Mouse (Mus musculus) 3134 (cell line): ENCODE results near the gene Prodh2.

Source experiments
- DNase-seq: peaks from one replicate; pipeline ENCODE4 v3.0.0-alpha.2; 2011; ENCODE audit warnings: low spot score; ENCODE audit not compliant: insufficient read length; ENCODE audit errors: extremely low read depth

The Prodh2 gene

DNA sequence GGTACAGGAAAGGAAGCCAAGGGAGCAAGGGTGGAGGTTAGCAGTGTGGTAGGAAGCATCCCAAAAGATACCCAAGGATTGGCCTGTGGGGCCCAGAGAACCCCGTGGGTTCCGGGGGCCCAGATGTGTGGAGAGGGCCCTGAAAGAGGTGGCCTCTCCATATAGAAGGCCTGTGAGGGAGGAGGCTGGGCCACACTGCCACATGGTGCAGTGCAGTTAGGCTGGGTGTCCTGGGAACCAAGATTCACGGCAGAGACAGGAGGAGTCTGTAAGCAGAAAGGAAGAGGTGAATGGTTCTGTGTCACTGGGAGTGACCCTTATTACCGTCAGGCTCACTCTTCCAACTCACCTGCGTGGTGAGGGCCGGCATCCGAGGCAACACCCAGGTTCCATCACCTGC is 47.1 kb downstream of the Prodh2 start:
- DNase-seq: no peak

- DNase-seq: no peak
Measured at GRCm38 (mm10) chr7:30544327-30544726, 50.9 kb downstream of the Prodh2 start.

- DNase-seq: no peak
Measured at GRCm38 (mm10) chr7:30549880-30550279, 56.5 kb downstream of the Prodh2 start.

DNA sequence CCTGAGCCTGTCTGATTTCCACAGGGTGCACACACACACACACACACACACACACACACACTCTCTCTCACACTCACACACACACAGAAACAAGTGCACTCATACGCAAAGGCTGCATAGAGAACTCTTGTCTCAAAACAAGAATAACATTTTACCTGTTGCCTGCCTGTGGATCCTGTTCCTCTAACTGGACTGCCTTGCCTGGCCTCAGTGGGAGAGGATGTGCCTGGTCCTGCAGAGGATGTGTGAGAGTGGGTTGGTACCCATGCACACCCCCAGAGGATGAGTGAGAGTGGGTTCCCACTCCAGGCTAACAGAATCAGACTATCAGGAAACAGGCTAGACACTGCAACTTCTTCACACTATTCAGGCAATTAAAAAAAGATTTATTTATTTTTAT is 57.2 kb downstream of the Prodh2 start:
- no peak for DNase-seq

DNA sequence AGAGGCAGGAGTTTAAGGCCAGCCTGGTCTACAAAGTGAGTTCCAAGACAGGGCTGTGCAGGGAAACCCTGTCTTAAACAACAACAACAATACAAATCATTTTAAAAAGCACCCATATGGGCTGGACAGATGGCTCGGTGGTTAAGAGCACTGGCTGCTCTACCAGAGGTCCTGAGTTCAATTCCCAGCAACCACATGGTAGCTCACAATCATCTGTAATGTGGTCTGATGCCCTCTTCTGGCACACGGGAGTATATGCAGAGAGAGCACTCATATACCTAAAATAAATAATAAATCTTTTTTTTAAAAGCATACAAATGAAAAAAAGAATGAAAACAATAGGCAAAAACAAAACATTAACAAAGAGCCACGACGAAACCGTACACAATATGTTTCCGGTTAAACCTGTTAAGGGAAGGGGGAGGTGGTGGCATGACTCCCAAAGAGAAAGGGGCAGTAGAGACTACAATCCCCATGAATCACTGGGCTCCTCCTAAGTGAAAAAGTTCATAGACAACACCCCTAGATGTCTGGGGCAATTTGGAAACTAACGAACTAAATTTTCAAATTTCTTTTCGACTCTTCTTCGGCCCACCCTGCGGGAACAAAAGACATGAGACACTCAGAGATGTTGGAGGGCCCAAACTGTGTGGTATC is 58.2 kb downstream of the Prodh2 start:
- no peak for DNase-seq

DNA sequence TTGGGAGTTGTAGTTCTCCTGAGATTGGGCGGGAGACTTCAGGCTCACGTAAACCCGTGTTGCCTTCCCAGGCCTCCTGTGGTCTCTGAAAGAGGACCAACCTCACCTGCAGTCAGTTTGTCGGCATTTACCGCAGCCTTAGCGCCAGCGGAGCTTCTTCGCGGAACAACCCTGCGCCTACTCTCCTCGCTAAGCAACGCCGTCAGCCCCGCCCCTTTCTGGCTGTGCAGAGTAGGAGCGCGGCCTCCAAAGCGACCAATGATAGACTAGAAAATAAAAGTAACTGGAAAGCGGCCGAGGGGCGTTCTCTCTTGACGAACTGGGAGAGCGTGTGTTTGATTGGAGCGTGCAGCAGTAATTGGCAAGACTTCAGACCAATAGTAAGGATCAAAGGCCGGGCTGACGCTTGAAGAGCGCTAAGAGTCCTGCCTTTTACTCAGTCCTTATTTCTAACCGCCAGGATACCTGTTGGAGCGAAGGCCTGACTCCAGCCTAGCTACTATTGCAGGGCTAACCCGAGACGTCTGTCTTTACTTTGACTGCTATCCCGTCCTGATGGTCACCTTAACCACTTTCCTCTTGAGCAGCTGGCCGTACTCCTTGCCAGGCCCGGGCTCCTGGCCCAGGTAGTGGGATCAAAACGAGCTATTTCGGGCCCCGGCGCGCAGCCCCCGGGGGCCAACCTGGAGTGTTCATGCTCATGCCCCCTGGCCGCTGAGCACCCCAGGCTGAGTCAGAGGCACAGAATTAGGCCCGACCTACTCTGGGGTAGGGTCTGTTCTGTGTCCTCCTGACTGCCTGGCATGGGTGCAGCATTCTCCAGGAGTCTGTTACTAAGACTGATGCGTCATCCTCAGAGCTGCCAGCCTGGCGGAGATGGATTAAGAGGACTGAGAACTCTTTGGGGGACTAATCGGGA is 58.9 kb downstream of the Prodh2 start, which contains the start of the genes Hspb6 and Proser3:
Gene Hspb6, plus strand, starts transcription at position 77 of the 919 bp plus-strand sequence.
Gene Proser3, minus strand, starts transcription at position 198 of the 919 bp plus-strand sequence.
- peak; percentile 93 for DNase-seq

DNA sequence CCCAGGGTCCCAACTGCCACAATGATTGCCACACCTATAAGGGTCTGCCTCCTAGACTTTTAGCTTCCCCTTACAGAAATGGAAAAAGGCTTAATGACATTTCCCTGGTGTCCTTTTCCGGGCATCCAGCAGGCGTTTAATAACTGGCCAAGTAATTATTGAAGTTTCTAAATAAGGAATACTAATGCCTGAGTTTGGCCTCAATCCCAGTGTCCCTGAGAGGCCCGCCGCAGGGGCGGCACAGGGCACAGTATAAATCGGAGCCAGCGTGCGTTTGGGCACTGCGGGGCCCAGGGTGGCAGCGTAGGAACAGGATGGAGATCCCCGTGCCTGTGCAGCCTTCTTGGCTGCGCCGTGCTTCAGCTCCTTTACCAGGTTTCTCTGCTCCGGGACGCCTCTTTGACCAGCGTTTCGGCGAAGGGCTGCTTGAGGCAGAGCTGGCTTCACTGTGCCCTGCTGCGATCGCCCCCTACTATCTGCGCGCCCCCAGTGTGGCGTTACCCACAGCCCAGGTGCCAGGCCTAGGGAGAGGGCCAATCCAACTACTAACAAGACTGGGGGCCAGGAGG is 59.7 kb downstream of the Prodh2 start:
- DNase-seq: peak; percentile 77

DNA sequence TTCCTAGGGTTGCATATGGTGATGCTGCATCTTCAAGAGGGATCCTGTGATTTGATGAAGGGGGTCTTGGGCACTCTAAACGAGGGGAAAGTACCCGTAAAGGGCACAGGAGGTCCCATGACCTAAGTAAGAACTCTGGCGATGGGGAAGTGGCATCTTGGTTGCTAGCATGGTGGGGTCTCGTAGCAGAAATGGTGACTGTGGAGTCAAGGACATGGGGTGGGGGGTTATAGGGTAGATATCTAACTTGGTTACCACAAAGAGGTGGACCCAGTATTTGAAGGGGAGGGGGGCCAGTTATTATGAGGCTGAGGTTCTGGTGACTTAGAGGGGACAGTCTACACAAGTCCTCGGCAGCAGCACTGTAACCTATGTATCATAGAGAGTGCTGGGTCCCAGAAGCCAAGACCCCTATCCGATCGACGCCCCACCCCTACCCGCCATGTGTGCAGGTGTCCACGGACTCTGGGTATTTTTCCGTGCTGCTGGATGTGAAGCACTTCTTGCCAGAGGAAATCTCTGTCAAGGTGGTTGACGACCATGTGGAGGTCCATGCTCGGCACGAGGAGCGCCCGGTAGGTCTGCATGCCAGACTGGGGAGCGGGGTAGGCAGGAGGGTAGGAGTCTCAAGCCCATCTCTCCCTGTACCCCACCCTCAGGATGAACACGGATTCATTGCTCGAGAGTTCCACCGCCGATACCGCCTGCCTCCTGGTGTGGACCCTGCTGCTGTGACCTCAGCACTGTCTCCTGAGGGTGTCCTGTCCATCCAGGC is 60.6 kb downstream of the Prodh2 start:
- peak; percentile 29 for DNase-seq

DNA sequence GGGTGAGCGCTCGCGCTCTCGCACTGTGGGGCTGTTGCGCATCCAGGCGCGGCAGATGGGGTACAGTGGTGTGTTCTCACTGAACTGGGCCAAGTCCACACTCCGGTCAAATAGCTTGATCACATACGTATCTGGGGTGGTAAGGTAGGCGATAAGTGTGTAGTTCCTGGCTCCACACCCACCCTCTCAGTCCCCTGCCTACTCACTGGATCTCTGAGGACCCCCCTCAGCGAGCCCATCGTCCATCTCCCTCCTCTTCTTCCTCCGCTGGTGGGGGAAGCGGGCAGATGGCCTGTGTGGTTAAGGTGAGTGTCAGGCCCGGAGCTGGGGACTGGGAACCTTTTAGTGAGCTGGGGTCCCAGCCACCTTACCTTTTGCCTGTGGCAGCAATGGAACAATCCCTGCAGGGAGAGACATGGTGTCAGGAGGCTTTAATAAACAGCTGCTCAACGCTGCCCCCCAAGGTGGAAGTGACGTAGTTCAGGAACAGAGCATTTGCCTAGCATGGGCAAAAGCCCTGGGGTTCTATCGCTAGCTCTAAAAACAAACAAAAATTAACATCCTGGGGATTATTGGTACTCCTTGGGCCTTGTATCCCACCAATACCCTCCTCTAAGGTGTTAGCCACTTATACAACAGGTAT is 63.6 kb downstream of the Prodh2 start:
- DNase-seq: no peak

DNA sequence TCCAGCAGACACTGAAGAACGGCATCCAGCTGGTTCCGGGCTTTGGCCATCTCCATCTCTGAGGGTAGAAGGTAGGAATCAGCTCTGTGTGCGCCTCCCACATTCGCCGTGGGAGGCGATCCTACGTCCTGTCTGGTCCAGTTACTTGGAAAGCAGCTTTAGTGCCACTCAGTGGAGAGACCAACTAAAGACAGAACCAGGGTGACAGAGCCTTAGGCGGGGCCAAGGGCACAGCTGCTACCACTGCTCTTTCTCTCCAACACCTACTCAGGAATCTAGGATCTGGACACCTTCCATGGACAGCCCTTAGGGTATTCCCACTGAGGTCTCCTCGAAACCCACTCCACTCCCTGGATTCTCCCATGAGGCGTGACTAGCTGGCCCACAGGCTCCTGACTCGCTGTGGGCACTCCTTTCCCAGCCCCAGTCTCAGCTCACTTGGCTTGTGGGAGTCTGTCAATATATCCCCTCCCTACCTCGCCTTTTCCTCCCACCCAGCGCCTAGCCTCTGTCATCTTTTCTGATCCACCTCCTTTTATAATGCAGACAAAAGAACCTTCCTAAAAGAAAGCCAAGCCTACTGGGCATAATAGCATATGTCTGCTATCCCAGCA is 64.6 kb downstream of the Prodh2 start:
- no peak for DNase-seq

DNA sequence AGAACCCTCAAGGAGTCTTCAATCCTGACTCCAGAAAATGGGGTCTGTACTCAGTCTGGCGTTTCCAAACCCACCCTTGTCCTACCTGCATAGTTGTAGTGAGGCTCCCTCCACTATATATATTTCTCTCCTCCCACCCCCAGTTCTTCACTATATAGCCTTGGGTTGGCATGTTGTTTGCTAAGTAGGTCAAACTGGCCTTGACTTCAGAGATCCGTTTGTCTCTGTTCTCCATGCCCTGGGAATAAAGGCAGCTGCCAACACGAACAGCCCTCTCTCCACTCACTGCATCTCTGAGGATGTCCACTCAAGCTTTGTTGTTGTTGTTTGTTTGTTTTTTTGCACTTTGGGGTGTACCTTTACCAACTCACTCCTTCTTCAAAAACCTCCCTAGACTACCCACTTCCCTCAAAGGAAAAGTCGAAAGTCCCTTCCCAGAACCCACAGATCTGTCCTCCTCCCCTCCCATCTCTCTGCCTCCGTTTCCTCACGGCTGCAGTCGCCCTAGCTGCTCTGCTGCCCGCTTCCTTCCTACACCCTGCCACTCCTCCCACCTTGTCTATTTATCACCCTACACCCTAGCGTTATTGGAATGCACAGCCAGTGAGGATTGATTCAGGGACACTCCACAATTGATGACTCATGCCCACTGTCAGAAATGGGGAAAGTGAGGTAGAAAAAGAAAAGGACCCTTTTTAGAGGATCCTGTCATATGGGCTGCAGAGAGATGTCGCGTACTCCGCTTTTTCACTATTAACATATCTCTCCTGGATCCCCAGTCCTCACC is 65.4 kb downstream of the Prodh2 start:
- no peak for DNase-seq

DNA sequence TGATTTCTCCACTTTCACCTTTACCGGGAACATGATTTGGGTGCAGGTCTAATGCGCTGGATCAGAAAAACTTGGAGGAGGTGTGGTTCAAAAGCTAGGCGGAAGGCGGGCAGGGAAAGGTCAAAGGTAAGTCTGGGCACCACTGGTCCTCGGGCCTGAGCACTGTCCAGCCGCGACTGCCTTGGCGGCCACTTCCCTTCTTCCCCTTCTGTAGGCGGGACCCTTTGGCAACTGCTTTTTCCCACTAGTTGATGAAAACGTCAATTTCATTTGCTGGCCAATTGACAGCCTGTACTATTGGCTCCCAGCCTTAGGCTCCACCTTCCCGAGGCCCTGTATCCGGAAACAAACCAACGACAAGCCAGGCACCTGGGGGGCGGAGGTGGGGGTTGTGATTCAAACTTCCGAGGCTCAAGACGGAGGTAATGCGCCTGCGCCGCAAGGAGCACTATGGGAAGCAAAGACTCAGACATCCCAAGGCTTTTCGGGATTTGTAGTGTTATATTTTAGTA is 66.1 kb downstream of the Prodh2 start, which contains the start of gene Lin37:
Gene Lin37, minus strand, starts transcription at position 396 of the 512 bp plus-strand sequence.
- peak; percentile 89 for DNase-seq

DNA sequence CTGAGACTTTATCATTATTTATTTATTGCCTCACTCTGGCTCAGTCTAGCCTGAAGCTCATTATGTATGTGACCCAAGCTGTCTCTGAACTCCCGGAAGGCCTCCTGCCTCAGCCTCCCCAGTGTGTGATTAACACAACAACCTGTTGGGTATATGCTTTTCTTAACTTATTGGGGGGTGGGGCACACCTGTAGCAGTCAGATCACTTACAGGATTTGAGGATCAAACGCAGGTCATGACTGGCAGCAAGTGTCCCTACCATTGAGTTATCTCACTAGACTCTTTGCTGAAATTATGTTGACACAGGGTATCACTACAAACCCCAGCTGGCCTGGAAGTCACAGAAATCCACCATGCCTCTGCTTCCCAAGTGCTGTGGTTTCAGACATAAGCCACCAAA is 66.9 kb downstream of the Prodh2 start:
- DNase-seq: no peak

DNA sequence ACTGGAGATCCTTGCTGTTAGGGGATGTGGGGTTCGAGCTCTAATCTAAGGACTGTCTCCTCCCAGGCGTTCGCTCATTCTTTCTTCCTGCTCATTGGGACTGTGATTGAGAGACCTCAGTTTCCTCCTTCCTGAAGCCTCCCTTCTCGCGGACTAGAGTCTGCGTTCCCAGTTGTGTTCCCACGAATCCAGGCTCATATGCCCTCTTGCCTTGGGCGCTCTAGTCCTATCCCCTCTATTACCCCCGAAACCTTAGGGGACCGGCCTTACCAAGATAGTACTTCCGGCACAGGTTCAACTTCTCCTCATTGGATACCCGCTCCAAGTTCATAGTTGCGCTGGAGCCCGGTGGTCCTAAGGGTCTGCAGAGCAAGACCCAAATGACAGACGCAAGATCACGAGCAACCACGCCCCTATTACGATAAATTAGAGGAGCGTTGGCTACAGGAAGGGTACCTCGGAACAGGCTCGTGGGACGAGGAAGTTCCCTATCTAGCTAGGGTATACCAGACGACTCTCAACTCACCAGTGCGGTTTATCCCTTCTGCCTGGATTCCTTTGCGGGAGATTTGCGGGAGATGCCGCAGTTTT is 69.2 kb downstream of the Prodh2 start:
- no peak for DNase-seq
